Mouse (Mus musculus) olfactory bulb, adult 2 months (tissue): ENCODE measurements at regions not wholly inside any gene's neighbourhood (a gene's known extent, or its start where the extent isn't known, plus 50 kb on each side); places are given as distances from the start of the nearest gene placed in this dataset.
"Not testable (repeated sequence)": the region's sequence is repeated elsewhere in the genome, so short reads cannot be mapped to it uniquely, and the experiment has no call there.

Experiments
- H3K27ac ChIP-seq: fragments of 200-500 bp; 2 replicates; pipeline ENCODE4 v1.5.1; 2012; ENCODE audit warnings: low read depth, low read length; ENCODE audit not compliant: insufficient read depth
- H3K4me1 ChIP-seq: fragments of 200-500 bp; 2 replicates; pipeline ENCODE4 v1.6.1; 2012; ENCODE audit warnings: low read length; ENCODE audit not compliant: control insufficient read depth, insufficient read depth
- H3K4me3 ChIP-seq: fragments of 200-500 bp; 2 replicates; pipeline ENCODE4 v1.5.1; 2012; ENCODE audit warnings: mild to moderate bottlenecking, low read depth, low read length, moderate library complexity; ENCODE audit not compliant: insufficient read depth
- CTCF ChIP-seq: fragments of 200-500 bp; IDR thresholded peaks from 2 replicates; pipeline ENCODE4 v1.5.1; 2012; ENCODE audit warnings: low read depth, mild to moderate bottlenecking, low read length, moderate library complexity; ENCODE audit not compliant: insufficient read depth
- POLR2A ChIP-seq: fragments of 200-500 bp; IDR thresholded peaks from 2 replicates; pipeline ENCODE4 v1.6.1; 2012; ENCODE audit warnings: mild to moderate bottlenecking, low read depth, low read length, moderate library complexity; ENCODE audit not compliant: insufficient read depth
- WGBS: fragments of 180-500 bp; shearing (Covaris S2); methylation state at CpG from one replicate; pipeline ENCODE4 v1.1.7; 2018; 5-methylcytosine and 5-hydroxymethylcytosine counted together

GRCm38 (mm10) chr1:177348400-177349092 lies 90.5 kb upstream of the Akt3 start:
- TF ChIP-seq CTCF, result no peak
- no peak for TF ChIP-seq POLR2A
- Histone ChIP-seq H3K4me1 (no peaks in the 10 kb centered on the region; the same call in 1 of the 2 replicates), H3K4me3 (no peak overlapping the region), H3K27ac (no peak overlapping the region)
- WGBS, result 96% methylated on average over 17 of the region's 17 CpGs

GRCm38 (mm10) chr1:177347208-177347607 lies 89.2 kb upstream of the Akt3 start:
- Histone ChIP-seq H3K27ac (no peak overlapping the region), H3K4me3 (no peak overlapping the region), H3K4me1 (no peaks in the 10 kb centered on the region; the same call in 1 of the 2 replicates)
- WGBS, result 10% methylated on average over 4 of the region's 4 CpGs
- TF ChIP-seq POLR2A (no peak), CTCF (no peak)

GRCm38 (mm10) chr1:177346540-177346939 lies 88.5 kb upstream of the Akt3 start:
- WGBS, result 75% methylated on average over 6 of the region's 6 CpGs
- no peak for TF ChIP-seq POLR2A
- TF ChIP-seq CTCF, result no peak
- no peak overlapping the region for H3K27ac ChIP-seq

GRCm38 (mm10) chr1:177345540-177345939 lies 87.5 kb upstream of the Akt3 start:
- Histone ChIP-seq H3K27ac (no peak overlapping the region), H3K4me1 (no peaks in the 10 kb centered on the region; the same call in 1 of the 2 replicates), H3K4me3 (no peak overlapping the region)
- TF ChIP-seq POLR2A (no peak), CTCF (no peak)
- WGBS, result 92% methylated on average over 6 of the region's 6 CpGs

More at GRCm38 (mm10) chr1:177346540-177346939, 88.5 kb upstream of the Akt3 start:
- Histone ChIP-seq H3K4me1 (no peaks in the 10 kb centered on the region; the same call in 1 of the 2 replicates), H3K4me3 (no peak overlapping the region)

- H3K4me3 ChIP-seq, result no peak overlapping the region
- H3K27ac ChIP-seq, result no peak overlapping the region
- no peak for TF ChIP-seq POLR2A
- no peak for TF ChIP-seq CTCF
- H3K4me1 ChIP-seq, result peaks cover 2% of the 10 kb centered on the region; the same call in 1 of the 2 replicates
- WGBS, result 85% methylated on average over 4 of the region's 4 CpGs
Measured at GRCm38 (mm10) chr1:177343949-177344348, 85.9 kb upstream of the Akt3 start.

GRCm38 (mm10) chr1:177343121-177343520 lies 85.1 kb upstream of the Akt3 start:
- Histone ChIP-seq H3K4me3 (no peak overlapping the region), H3K4me1 (peaks cover 6% of the 10 kb centered on the region; the same call in 1 of the 2 replicates), H3K27ac (no peak overlapping the region)
- TF ChIP-seq CTCF, result no peak
- TF ChIP-seq POLR2A, result no peak
- WGBS, result 53% methylated on average over 6 of the region's 6 CpGs

- WGBS, result 81% methylated on average over 3 of the region's 3 CpGs
- no peak overlapping the region for H3K27ac ChIP-seq
- TF ChIP-seq POLR2A (no peak), CTCF (no peak)
Measured at GRCm38 (mm10) chr1:177340232-177340631, 82.2 kb upstream of the Akt3 start.

GRCm38 (mm10) chr1:177339207-177339787 lies 81.3 kb upstream of the Akt3 start:
- H3K4me3 ChIP-seq, result peak overlapping the region; percentile 58
- H3K27ac ChIP-seq, H3K4me1 ChIP-seq: not testable (repeated sequence)
- WGBS, result 62% methylated on average over 13 of the region's 13 CpGs

More at GRCm38 (mm10) chr1:177340232-177340631, 82.2 kb upstream of the Akt3 start:
- Histone ChIP-seq H3K4me3 (no peak overlapping the region), H3K4me1 (peaks cover 6% of the 10 kb centered on the region; the same call in 1 of the 2 replicates)

GRCm38 (mm10) chr1:177338466-177339206 lies 80.6 kb upstream of the Akt3 start:
- 13% methylated on average over 32 of the region's 32 CpGs for WGBS
- H3K4me3 ChIP-seq, result peak overlapping the region; percentile 58
- no peak for TF ChIP-seq CTCF
- TF ChIP-seq POLR2A, result no peak
- peaks cover 6% of the 10 kb centered on the region; the same call in 1 of the 2 replicates for H3K4me1 ChIP-seq
- H3K27ac ChIP-seq, result peak overlapping the region; percentile 5; the same call in 1 of the 2 replicates
